Mouse (Mus musculus): ENCODE results near the gene Mrpl51. TPM values are rescaled to one million over a fixed set of nuclear protein-coding genes. Genes with fewer than 3 reads are reported as not detected.

Gene Mrpl51
- total RNA-seq (2021), result 10 to 100 TPM; 70.1 to 78.7 TPM

DNA sequence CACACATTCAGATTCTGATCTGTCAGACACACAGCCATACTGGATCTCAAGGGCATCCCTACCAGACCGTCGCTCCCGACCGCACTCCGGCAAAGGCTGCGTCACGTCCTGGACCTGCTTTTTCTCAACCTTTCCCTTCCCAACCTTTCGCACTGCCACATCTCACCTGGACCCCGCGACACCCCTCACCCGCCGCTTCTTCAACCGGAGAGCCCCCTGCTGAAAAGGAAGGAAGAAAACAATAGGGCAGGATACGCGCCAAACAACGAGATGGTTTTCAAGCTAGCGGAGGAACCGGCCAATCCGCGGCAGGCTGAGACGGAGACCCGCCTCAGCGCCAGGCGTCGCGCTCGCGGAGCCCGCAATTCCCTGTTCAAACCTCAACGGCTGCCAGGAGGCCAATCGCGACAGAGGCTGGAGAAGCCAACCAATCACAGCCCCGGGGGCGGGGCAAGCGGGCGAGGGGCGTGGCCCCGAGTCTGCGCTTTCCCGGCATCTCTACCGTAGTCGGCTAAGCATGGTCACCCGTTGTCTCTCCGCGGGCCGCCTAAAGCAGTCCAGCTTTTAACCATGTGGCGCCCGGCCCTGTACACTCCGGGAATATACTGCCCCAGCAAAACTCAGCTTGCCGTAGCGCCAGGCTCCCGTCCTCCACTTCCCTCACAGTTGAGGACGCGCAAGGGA, at the start of gene Mrpl51, which contains the start of gene Ncapd2:
Gene Mrpl51, plus strand, starts transcription at position 470 of the 684 bp plus-strand sequence.
Gene Ncapd2, minus strand, starts transcription at position 370 of the 684 bp plus-strand sequence.
- intact Hi-C loops (cut with DNase I), result loop anchor here (2.0 kb wide), 1 partner anchor 25 kb away; the partner anchor contains the start of gene Gapdh
- peak; percentile 97 to 98 for DNase-seq (ENCODE audit: extremely low spot score in 1 of 2, low spot score in 2 of 2)

DNA sequence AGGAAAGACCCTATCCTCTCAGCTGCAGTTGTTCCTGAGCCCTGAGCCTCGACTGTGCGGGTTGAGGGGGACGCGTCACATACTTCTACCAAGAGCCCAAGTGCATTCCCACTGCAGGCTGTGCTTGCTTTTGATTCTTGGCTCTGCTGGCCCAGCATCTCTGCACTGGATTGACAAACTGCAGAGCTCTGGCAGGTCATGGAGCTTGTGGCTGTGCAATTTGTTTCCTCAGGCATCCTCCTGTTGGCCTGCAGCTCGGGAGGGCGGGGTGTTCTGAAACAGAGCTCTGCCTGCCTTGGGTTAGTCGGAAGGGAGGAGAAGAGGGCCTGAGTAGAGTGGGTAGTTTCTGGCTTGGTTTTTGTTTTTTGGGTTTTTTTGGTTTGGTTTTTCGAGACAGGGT, 49.2 kb upstream of the Mrpl51 start:
- intact Hi-C loops (cut with DNase I), result no loop called here
- no peak for DNase-seq (ENCODE audit: extremely low spot score in 1 of 2, low spot score in 2 of 2)

DNA sequence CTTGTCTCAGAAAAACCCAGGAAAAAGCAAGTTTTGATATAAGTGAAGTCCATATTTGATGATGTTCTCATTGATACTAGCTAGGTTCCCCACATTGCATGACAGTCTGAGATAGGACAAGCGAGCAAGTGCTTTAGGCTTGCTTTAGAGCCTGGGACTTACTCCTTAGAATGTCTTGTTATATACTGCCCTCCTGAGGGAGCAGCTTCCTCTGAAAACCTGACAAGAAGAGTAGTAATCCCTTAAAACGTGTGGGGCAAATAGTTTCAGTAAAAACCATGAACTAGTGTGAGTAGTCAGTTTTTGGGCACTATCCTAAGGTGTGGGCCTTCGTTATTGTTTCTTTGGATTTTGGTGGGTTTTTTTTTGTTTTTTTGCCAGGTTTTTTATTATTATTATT, 48.5 kb upstream of the Mrpl51 start:
- no peak for DNase-seq (ENCODE audit: extremely low spot score in 1 of 2, low spot score in 2 of 2)
- intact Hi-C loops (cut with DNase I), result no loop called here

DNA sequence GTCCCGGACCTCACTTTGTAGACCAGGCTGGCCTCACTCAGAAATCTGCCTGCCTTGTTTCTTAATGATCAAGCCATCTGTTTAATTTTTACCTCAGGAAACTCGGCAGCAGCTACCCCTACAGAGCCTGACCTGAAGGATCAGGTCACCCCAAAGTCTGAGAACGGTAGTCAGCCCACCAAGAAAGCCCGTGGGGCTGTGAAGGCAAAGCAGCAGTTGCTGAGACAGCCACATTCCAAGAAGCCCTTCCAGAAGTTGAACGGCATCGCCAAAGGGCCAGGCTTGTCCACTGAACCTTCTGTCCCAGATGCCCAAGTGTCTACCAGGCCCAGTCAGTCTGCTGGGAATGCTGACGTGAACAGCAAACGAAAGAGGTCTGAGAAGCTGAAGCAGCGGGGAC, 47.7 kb upstream of the Mrpl51 start:
- intact Hi-C loops (cut with DNase I), result no loop called here
- no peak for DNase-seq (ENCODE audit: extremely low spot score in 1 of 2, low spot score in 2 of 2)

DNA sequence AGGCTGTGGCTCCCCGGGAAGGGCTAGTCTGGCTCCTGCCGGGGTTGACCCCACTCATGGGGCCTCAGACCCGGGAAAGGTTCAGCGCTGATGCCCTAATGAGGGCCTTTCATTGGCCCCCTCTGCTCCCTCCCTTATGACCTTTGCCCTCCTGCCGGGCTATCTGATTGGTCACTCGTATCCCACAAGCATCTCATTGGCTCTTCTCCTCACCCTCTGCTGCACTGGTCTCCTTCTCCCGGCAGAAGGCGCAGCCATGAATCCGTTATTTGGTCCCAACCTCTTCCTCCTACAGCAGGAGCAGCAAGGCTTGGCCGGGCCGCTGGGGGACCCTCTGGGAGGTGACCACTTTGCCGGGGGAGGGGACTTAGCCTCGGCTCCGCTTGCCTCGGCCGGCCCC, 46.6 kb upstream of the Mrpl51 start, which contains the start of gene Iffo1:
Gene Iffo1, plus strand, starts transcription at position 241 of the 400 bp plus-strand sequence.
- DNase-seq (ENCODE audit: extremely low spot score in 1 of 2, low spot score in 2 of 2), result peak; percentile 94 to 95
- intact Hi-C loops (cut with DNase I), result loop anchor here (5.0 kb wide), 1 partner anchor 127 kb away; no protein-coding TSS in a partner anchor

DNA sequence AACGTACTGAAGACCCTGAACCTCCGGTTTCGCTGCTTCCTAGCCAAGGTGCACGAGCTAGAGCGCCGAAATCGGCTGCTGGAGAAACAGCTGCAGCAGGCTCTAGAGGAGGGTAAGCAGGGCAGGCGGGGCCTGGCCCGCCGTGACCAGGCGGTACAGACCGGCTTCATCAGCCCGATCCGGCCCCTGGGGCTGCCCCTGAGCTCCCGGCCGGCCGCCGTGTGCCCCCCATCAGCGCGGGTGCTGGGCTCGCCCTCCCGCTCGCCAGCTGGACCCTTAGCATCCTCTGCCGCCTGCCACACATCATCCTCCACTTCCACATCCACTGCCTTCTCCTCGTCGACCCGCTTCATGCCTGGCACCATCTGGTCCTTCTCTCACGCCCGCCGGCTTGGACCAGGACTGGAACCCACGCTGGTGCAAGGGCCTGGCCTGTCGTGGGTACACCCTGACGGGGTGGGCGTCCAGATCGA, 46.1 kb upstream of the Mrpl51 start:
- intact Hi-C loops (cut with DNase I), result loop anchor here (5.0 kb wide), 1 partner anchor 127 kb away; no protein-coding TSS in a partner anchor
- DNase-seq (ENCODE audit: extremely low spot score in 1 of 2, low spot score in 2 of 2), result peak in 1 of 2 experiments; percentile 55

DNA sequence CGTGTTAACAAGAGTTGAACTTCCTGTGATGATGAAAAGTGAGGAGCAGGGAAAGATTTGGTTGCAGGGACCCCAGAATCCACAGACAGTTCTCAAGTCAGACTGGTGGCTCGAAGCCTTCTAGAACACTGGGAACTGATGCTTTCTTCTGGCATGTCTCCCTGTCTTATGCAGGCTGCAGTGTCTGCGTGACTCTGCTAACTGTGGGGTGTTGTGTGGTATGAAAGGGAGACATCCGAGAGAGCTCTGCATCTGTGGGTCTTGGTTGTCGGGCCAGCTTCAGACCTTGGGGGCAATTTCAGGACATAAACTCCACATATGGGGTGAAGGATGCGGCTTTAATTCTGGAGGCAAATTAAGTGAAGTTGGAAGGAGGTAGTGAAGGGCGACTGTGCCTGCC, 45.5 kb upstream of the Mrpl51 start:
- intact Hi-C loops (cut with DNase I), result loop anchor here (5.0 kb wide), 1 partner anchor 126 kb away; no protein-coding TSS in a partner anchor

DNA sequence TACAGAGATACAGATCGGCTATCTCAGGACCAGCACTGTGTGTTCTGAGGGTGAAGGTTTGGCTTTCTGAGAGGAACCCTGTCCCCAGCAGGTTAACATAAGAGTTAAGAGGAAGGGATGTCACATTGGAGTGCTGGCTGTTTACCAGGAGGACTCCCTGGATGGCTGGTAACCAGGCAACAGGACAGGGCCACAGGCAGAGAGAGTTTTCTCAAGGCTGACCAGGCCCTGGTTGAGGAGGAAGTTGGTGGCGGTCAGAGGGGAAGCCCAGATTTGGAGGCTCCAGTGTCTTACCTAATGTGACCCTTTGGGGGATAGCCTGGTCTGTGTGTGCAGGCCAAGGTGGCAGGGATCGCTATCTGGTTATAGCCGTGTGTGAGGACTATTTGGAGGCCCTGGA, 44.8 kb upstream of the Mrpl51 start:
- peak in 1 of 2 experiments; percentile 68 for DNase-seq (ENCODE audit: extremely low spot score in 1 of 2, low spot score in 2 of 2)

More for the DNA sequence above, 45.5 kb upstream of the Mrpl51 start:
- DNase-seq (ENCODE audit: extremely low spot score in 1 of 2, low spot score in 2 of 2), result no peak

DNA sequence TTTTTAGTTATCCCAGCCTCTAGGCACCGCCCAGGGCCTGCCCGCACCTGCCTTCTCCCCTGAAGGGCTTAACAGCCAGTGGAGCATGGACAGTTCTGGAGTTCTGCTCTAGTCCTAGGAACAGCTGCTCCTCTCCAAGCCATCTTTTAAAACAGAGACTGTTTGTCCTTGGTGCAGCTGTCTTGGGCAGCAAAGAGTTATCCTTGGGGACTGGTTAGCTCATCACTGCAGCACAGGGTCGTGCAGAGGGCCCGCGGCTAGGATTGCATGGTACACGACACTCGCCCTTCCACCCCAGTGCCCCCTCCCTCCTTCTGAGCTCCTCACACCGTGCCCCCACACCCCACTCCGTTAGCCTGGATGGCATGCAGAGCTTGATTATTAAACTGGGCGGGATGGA, 44.3 kb upstream of the Mrpl51 start:
- peak in 1 of 2 experiments; percentile 58 for DNase-seq (ENCODE audit: extremely low spot score in 1 of 2, low spot score in 2 of 2)

More for the DNA sequence above, 44.8 kb upstream of the Mrpl51 start:
- intact Hi-C loops (cut with DNase I), result loop anchor here (5.0 kb wide), 1 partner anchor 126 kb away; no protein-coding TSS in a partner anchor

DNA sequence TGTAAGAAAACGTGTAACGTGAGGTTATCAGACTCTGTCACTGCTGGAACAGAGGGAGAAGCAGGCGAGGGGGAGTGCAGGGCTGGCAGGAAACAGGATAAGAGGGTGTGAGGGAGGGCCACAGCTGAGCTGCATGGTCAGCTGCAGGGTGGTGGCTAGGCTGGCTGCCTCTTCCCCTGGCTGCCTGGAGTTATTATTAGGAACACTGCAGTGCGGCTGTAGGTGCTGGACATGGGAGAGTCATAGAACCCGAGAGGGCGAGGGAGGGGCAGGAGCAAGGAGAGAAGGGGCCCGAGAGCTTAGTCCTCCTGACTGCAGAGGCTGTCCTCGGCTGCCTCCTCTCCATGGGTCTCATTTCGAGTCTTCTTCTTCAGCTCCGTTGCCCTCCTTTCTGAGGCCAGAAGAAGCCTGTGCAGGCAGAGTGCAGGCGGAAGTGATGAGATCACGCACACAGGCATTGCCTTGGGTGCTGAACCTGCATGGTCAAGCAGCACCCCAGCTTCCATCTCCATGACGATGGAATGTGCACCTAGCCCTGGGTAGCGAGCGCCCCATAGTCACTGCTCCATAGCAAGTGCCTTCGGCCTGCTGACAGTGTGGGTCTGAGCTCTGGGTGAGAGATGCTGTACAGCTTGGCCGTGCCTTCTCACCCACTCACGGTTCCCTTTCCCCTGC, 43.2 kb upstream of the Mrpl51 start:
- DNase-seq (ENCODE audit: extremely low spot score in 1 of 2, low spot score in 2 of 2), result peak in 1 of 2 experiments; percentile 63
- intact Hi-C loops (cut with DNase I), result loop anchor here (5.0 kb wide), 1 partner anchor 124 kb away; no protein-coding TSS in a partner anchor

More for the DNA sequence above, 44.3 kb upstream of the Mrpl51 start:
- intact Hi-C loops (cut with DNase I), result loop anchor here (5.0 kb wide), 1 partner anchor 125 kb away; no protein-coding TSS in a partner anchor

DNA sequence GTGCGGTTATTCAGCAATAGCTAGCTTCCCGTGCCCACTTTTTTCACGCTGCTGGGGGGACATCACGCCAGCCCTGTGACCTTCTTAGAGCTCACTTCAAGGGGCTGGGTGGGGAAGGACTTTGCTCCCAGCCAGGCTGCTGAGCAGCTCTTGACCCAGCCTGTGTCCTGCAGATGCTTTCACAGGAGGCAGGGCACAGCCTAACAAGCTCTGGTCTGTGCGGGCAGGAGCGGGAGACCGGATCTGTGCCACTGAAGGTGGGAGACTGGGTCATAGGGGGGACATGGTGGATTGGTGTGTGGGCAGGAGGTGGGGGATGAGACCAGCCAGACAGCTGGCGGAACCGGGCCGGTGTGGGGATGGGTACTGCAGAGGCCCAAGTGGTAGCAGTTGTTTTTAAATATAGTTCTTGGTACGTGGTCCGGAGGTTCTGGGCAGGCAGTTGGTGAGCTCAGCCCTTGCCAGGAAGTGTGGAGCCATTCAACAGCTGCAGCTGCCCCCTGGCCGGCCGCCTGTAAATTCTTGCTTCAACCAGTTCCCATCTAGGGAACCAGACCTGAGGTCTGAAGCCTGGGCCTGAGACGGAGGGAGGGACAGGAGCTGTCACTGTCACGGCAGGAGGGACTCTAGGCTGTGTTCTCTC, 42.6 kb upstream of the Mrpl51 start:
- intact Hi-C loops (cut with DNase I), result loop anchor here (5.0 kb wide), 1 partner anchor 123 kb away; no protein-coding TSS in a partner anchor
- DNase-seq (ENCODE audit: extremely low spot score in 1 of 2, low spot score in 2 of 2), result peak in 1 of 2 experiments; percentile 82

DNA sequence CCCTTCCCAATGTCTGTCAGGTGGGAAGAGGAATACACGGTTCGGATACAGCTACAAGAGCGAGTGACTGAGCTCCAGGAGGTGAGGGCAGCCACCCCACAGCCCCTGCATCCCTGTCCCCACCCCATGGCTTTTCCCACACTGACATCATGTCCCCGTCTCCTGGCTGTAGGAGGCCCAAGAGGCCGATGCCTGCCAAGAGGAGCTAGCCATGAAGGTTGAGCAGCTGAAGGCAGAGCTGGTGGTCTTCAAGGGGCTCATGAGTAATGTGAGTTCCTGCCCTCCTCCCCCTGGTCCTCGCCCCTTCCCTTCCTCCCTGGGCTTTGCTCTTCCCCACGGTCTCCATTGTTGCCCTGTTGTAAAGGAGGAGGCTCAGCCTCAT, 42.0 kb upstream of the Mrpl51 start:
- intact Hi-C loops (cut with DNase I), result loop anchor here (5.0 kb wide), 1 partner anchor 123 kb away; no protein-coding TSS in a partner anchor
- DNase-seq (ENCODE audit: extremely low spot score in 1 of 2, low spot score in 2 of 2), result no peak

DNA sequence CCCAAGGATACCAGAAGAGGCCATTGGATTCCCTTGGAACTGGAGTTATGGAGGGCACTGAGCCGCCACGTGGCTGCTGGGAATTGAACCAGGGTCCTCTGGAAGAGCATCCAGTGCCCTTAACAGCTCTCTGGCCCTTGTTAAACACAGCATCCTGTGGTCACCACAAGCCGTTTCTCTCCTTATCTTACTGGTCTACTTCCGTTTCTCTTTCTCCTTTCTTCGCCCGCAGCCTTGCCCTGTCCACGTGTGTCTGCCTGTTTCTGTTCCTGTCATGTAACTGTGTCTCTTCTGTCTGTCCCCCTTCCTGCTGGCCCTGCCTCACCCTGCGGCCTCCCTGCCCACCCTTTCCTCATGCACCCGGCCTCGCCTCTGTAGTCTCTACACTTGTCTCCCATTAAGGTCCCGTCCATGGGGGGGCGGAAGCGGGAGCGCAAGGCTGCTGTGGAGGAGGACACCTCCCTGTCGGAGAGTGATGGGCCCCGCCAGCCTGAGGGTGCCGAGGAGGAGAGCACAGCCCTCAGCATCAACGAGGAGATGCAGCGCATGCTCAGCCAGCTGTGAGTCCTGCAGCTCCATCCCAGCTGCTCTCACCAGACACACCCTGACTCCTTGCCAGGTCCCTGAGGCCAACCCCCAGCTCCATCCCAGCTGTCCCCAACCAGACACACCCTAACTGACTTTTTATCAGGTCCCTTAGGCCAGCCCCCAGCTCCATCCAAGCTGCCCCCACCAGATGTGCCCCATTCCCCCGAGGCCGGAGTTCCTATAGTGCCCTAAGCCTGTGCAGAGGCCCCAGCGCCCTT, 39.2 kb upstream of the Mrpl51 start:
- peak in 1 of 2 experiments; percentile 60 for DNase-seq (ENCODE audit: extremely low spot score in 1 of 2, low spot score in 2 of 2)
- intact Hi-C loops (cut with DNase I), result no loop called here

DNA sequence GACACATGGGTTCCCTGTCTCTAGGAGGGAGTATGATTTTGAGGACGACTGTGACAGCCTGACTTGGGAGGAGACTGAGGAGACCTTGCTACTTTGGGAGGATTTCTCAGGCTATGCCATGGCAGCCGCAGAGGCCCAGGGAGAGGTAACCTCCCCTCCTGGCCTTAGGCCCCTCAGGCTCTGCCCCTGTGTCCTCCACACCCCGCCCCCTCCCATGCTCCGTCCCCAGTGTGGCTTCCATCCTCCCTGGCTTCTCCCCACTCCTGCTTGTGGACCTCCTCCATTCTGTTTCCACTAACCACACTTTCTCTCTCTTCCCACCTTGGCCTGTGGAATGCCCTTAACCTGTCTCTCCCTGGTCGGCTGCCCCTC, 38.6 kb upstream of the Mrpl51 start:
- intact Hi-C loops (cut with DNase I), result no loop called here
- DNase-seq (ENCODE audit: extremely low spot score in 1 of 2, low spot score in 2 of 2), result no peak

DNA sequence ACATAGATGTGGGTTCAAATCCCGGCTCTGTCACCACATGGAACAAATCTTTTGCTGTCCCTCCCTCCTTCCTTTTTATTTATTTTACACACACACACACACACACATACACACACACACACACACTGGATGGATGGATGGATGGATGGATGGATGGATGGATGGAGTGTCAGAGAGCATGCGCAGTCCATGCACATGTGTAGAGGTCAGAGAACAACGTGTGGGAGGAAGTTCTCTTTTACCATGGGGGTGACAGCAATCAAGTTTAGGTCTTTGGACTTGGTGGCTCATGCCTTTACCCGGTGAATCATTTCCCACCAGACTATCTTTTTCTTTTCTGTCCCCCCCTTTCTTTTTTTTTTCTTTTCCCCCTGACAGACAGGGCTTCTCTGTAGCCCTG, 37.9 kb upstream of the Mrpl51 start:
- intact Hi-C loops (cut with DNase I), result no loop called here
- no peak for DNase-seq (ENCODE audit: extremely low spot score in 1 of 2, low spot score in 2 of 2)

DNA sequence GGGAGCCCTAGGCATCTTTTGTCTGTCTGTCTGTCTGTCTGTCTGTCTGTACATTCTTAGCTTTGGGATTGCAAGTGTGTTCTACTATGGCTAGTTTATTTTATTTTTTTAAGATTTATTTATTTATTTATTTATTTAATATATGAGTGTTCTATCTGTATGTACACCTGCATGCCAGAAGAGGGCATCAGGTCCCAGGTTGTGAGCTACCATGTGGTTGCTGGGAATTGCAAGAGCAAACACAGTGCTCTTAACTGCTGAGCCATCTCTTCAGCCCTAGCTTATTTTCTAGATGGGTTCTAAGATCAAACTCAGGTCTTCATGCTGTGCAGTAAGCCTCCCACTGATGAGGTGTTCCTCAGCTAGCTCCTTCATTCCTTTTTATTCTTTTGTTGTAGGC, 37.1 kb upstream of the Mrpl51 start:
- no peak for DNase-seq (ENCODE audit: extremely low spot score in 1 of 2, low spot score in 2 of 2)
- intact Hi-C loops (cut with DNase I), result no loop called here

DNA sequence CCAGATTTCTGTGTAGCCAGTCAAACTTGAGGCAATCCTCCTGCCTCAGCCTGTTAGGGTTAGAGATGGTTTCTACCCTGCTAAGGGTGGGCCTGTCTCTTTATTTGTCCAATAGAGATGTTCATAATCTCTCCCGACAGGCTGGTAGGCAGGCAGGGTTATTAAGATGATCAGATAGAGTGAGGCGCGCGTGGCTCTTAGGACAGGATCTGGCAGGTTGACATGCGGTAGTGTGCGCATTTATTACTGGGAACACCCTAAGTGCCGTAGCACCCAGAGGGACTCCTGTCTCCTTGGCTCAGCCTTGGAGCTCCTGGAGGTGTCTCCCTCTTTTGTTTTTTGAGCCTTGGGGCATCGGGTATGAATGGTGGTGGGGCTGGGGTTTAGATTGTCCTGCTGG, 36.3 kb upstream of the Mrpl51 start:
- intact Hi-C loops (cut with DNase I), result no loop called here
- DNase-seq (ENCODE audit: extremely low spot score in 1 of 2, low spot score in 2 of 2), result no peak

DNA sequence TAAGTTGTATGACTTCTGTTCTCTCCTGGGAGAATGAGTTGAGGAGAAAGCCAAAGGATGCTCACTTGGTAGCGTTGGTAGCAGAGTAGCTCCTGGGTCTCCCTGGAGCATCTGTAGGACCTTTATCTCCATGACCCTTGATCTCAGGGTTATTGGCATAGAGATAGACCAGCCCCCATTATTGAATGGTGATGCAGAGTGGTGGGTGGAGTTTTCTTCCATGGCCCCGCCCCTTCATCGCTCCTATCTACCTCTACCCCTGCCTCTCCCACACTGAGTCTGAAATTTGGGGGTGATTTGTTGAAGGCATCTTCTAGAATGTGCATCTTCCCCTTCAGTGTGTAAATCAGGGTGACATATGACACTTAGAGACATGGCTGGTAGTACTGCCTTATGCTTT, 35.1 kb upstream of the Mrpl51 start:
- intact Hi-C loops (cut with DNase I), result no loop called here
- DNase-seq (ENCODE audit: extremely low spot score in 1 of 2, low spot score in 2 of 2), result no peak

Data from left cerebral cortex, postnatal 10 days (tissue).